Mouse (Mus musculus) lung, postnatal 0 days (tissue): Measurements from ENCODE around the gene Crlf3.

Experiments used
- CTCF ChIP-seq: IDR thresholded peaks from 2 replicates; pipeline ENCODE4 v1.5.1; 2016; ENCODE audit warnings: antibody characterized with exemption, mild to moderate bottlenecking
- EP300 ChIP-seq: IDR thresholded peaks from 2 replicates; pipeline ENCODE4 v1.6.1; 2016; ENCODE audit warnings: antibody characterized with exemption, mild to moderate bottlenecking, control low read depth

DNA sequence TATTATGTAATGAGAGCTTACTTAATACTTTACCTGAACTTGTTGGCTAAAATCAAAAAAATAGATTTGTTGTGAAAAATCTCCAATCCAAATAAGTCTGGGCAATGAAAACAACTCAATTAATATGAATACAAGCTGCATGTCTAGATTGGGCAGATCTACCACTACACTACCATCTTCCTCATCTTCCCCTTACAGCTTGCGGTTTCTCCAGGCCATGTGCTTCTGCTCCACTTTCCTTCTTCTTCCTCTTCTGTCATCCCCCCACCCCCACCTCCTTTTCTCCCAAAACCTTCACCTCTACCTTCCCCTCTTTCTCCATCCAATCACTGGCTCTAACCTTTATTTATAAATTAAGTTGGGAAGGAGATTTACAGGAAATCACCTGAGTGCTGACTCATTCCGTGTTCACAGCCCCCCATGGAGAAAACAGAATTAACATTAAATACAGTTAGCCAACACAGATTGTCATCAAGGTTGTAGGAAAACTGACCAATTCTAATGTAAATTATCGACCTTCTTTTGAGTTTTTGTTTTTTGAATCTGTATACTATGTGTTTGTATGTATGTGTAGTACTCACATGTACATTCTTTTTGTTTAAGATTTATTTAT is 17.8 kb upstream of the Crlf3 start:
- TF ChIP-seq CTCF (no peak), EP300 (no peak)
